8 mouse cellular contexts compared by ENCODE assay signal in the genomic region with DNA sequence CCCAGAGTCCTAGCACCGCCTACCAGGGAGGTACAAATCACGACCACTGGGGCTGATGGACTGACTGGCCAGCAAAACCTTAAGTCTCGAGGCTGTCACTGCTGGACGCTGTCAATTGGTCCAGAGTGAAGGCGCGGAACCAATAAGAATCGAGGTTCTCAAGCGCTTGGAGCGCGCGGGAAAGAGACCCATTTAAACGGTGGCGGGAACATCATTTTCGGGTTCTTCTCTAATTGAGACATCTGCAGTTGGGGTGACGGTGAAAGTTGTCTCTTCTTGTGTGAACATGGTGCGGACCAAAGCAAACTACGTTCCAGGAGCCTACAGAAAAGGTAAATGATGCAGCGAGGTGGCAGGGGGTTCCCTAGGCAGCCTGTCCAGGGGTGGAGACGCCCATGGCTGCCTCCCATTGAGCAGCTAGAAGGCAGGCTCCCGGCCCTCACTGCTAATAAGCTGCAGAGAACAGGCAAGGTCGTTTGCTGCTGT. TPM values are rescaled to one million over a fixed set of nuclear protein-coding genes. Genes with fewer than 3 reads are reported as not detected.
DNase-seq lines count a peak whose midpoint lies in the region; ATAC-seq and TF ChIP-seq lines count a peak whose summit lies in the region.

A gene (plus strand): TSS at position 95 of the 486 bp plus-strand sequence.

- TF ChIP-seq CTCF in embryonic fibroblast, embryonic 13.5 days (IDR thresholded peaks at IDR 0.05; ENCODE audit: borderline replicate concordance, insufficient read depth, low read length), result no peak
- TF ChIP-seq CTCF in stomach, postnatal 0 days (IDR thresholded peaks at IDR 0.05; ENCODE audit: low read depth), result 0 out of 2 replicates have a peak, but pooled peaks have one; percentile 2

- no peaks in the 10 kb centered on the region for H3K27me3 ChIP-seq in heart, embryonic 10.5 days (ENCODE audit: insufficient read depth, poor library complexity, severe bottlenecking)
- no peaks in the 10 kb centered on the region for H3K27me3 ChIP-seq in kidney, embryonic 15.5 days
- no peaks in the 10 kb centered on the region for H3K27me3 ChIP-seq in liver, embryonic 15.5 days
- H3K27me3 ChIP-seq in neural tube, embryonic 11.5 days (ENCODE audit: control insufficient read depth, insufficient read depth, low read length), result no peaks in the 10 kb centered on the region
- H3K27me3 ChIP-seq in stomach, postnatal 0 days (ENCODE audit: control insufficient read depth, insufficient read depth, low read length), result no peaks in the 10 kb centered on the region

- H3K9me3 ChIP-seq in heart, embryonic 10.5 days, result no peaks in the 10 kb centered on the region
- no peaks in the 10 kb centered on the region for H3K9me3 ChIP-seq in kidney, embryonic 15.5 days (replicated peaks)
- H3K9me3 ChIP-seq in liver, embryonic 15.5 days (replicated peaks), result no peaks in the 10 kb centered on the region
- H3K9me3 ChIP-seq in neural tube, embryonic 11.5 days (ENCODE audit: control insufficient read depth, low read length), result no peaks in the 10 kb centered on the region
- no peaks in the 10 kb centered on the region for H3K9me3 ChIP-seq in stomach, postnatal 0 days (ENCODE audit: control insufficient read depth, low read length)

- ATAC-seq in kidney, embryonic 15.5 days (replicated peaks; ENCODE audit: low FRiP score), result peak; percentile 97
- ATAC-seq in liver, embryonic 15.5 days (ENCODE audit: insufficient read depth), result peak; percentile 90
- ATAC-seq in neural tube, embryonic 11.5 days (ENCODE audit: insufficient read depth, low FRiP score, low TSS enrichment), result peak; percentile 88
- peak; percentile 95 for ATAC-seq in stomach, postnatal 0 days (ENCODE audit: low FRiP score, low TSS enrichment)

- under 1% methylated on average over 21 of the region's 21 CpGs for WGBS in heart, embryonic 10.5 days
- WGBS in kidney, embryonic 15.5 days, result under 1% methylated on average over 21 of the region's 21 CpGs
- WGBS in liver, embryonic 15.5 days (ENCODE audit: insufficient replicate concordance), result under 1% methylated on average over 21 of the region's 21 CpGs
- WGBS in neural tube, embryonic 11.5 days, result under 1% methylated on average over 21 of the region's 21 CpGs
- under 1% methylated on average over 21 of the region's 21 CpGs for WGBS in stomach, postnatal 0 days

- DNase-seq in layer of hippocampus, adult 11-12 months (ENCODE audit: low spot score), result peak; percentile 53
- no peak for DNase-seq in layer of hippocampus, adult 9-10 months (ENCODE audit: low spot score)
- DNase-seq in heart, embryonic 10.5 days (ENCODE audit: low spot score), result peak; percentile 97
- peak; percentile 89 for DNase-seq in neural tube, embryonic 11.5 days (ENCODE audit: low spot score)
- peak; percentile 81 for DNase-seq in stomach, postnatal 0 days (ENCODE audit: low spot score)

- no peak for TF ChIP-seq EP300 in stomach, postnatal 0 days (optimal IDR thresholded peaks at IDR 0.05)

- peak within 1 kb of the TSS; percentile 79 for H3K9ac ChIP-seq in kidney, embryonic 15.5 days
- H3K9ac ChIP-seq in liver, embryonic 15.5 days, result peak within 1 kb of the TSS; percentile 77
- peak within 1 kb of the TSS; percentile 75 for H3K9ac ChIP-seq in neural tube, embryonic 11.5 days (ENCODE audit: low read length)
- H3K9ac ChIP-seq in stomach, postnatal 0 days (ENCODE audit: low read length), result peak within 1 kb of the TSS; percentile 61

- H3K27ac ChIP-seq in embryonic fibroblast, embryonic 13.5 days (ENCODE audit: insufficient read depth, low read length), result no peak within 1 kb of the TSS
- peak within 1 kb of the TSS; percentile 91 for H3K27ac ChIP-seq in heart, embryonic 10.5 days
- peak within 1 kb of the TSS; percentile 74 for H3K27ac ChIP-seq in kidney, embryonic 15.5 days
- H3K27ac ChIP-seq in liver, embryonic 15.5 days (replicated peaks), result peak within 1 kb of the TSS; percentile 73
- H3K27ac ChIP-seq in neural tube, embryonic 11.5 days (ENCODE audit: low read depth, low read length), result 0 out of 2 replicates have a peak within 1 kb of the TSS, but pooled peaks have one; percentile 35
- H3K27ac ChIP-seq in stomach, postnatal 0 days (replicated peaks), result no peak within 1 kb of the TSS

- peak within 1 kb of the TSS; percentile 67 for H3K4me3 ChIP-seq in embryonic fibroblast, embryonic 13.5 days (ENCODE audit: insufficient read depth, low read length)
- H3K4me3 ChIP-seq in heart, embryonic 10.5 days, result peak within 1 kb of the TSS; percentile 76
- peak within 1 kb of the TSS; percentile 81 for H3K4me3 ChIP-seq in kidney, embryonic 15.5 days (replicated peaks)
- H3K4me3 ChIP-seq in liver, embryonic 15.5 days (replicated peaks), result peak within 1 kb of the TSS; percentile 77
- peak within 1 kb of the TSS; percentile 71 for H3K4me3 ChIP-seq in neural tube, embryonic 11.5 days (ENCODE audit: low read depth, low read length)
- H3K4me3 ChIP-seq in stomach, postnatal 0 days (ENCODE audit: low read depth, low read length), result peak within 1 kb of the TSS; percentile 52

- 0 out of 2 replicates have a peak, but pooled peaks cover 2% of the 10 kb centered on the region for H3K4me1 ChIP-seq in embryonic fibroblast, embryonic 13.5 days (ENCODE audit: control insufficient read depth, insufficient read depth, low read length)
- H3K4me1 ChIP-seq in heart, embryonic 10.5 days, result peaks cover 8% of the 10 kb centered on the region; the same call in 1 of the 2 replicates
- peaks cover 21% of the 10 kb centered on the region for H3K4me1 ChIP-seq in kidney, embryonic 15.5 days
- peaks cover 24% of the 10 kb centered on the region for H3K4me1 ChIP-seq in liver, embryonic 15.5 days (replicated peaks)
- peaks cover 3% of the 10 kb centered on the region; the same call in 1 of the 2 replicates for H3K4me1 ChIP-seq in neural tube, embryonic 11.5 days (ENCODE audit: control insufficient read depth, insufficient read depth, low read length)
- no peaks in the 10 kb centered on the region for H3K4me1 ChIP-seq in stomach, postnatal 0 days (replicated peaks; ENCODE audit: control insufficient read depth, insufficient read depth)

- H3K4me2 ChIP-seq in kidney, embryonic 15.5 days, result peak within 1 kb of the TSS; percentile 88
- H3K4me2 ChIP-seq in liver, embryonic 15.5 days, result peak within 1 kb of the TSS; percentile 81
- peak within 1 kb of the TSS; percentile 81 for H3K4me2 ChIP-seq in neural tube, embryonic 11.5 days (ENCODE audit: low read depth)
- H3K4me2 ChIP-seq in stomach, postnatal 0 days (replicated peaks; ENCODE audit: low read depth), result peak within 1 kb of the TSS; percentile 94

- peak; percentile 59; the same call in 1 of the 2 replicates for TF ChIP-seq POLR2A in embryonic fibroblast, embryonic 13.5 days (IDR thresholded peaks at IDR 0.05; ENCODE audit: low read depth, low read length)

- peaks cover 28% of the 10 kb centered on the region for H3K36me3 ChIP-seq in heart, embryonic 10.5 days
- H3K36me3 ChIP-seq in kidney, embryonic 15.5 days, result peaks cover 25% of the 10 kb centered on the region
- peaks cover 28% of the 10 kb centered on the region for H3K36me3 ChIP-seq in liver, embryonic 15.5 days (replicated peaks)
- H3K36me3 ChIP-seq in neural tube, embryonic 11.5 days (ENCODE audit: control insufficient read depth, insufficient read depth, low read length), result peaks cover 3% of the 10 kb centered on the region
- no peaks in the 10 kb centered on the region for H3K36me3 ChIP-seq in stomach, postnatal 0 days (ENCODE audit: control insufficient read depth, insufficient read depth, low read length)

RNA-seq across cellular contexts. Expression of the gene that starts here (rescaled TPM):
- 71.8 and 102 TPM in 2 replicates for polyA plus RNA-seq in embryonic fibroblast, embryonic 13.5 days (2011; ENCODE audit: insufficient read length, low read depth, missing spikeins)
- polyA plus RNA-seq in heart, embryonic 10.5 days (2016; fragmentation: Nextera tagmentation; extraction: Ambion mirVana), result 131 and 183 TPM in 2 replicates
- polyA plus RNA-seq in kidney, embryonic 15.5 days (2015; fragmentation: Nextera tagmentation; extraction: Ambion mirVana), result 244 and 272 TPM in 2 replicates
- polyA plus RNA-seq in liver, embryonic 15.5 days (2015; fragmentation: Nextera tagmentation; extraction: Ambion mirVana), result 77.9 and 88.8 TPM in 2 replicates
- polyA plus RNA-seq in neural tube, embryonic 11.5 days (2014; fragmentation: Nextera tagmentation; extraction: Ambion mirVana), result 203 and 215 TPM in 2 replicates
- polyA plus RNA-seq in stomach, postnatal 0 days (2015; fragmentation: Nextera tagmentation; extraction: Ambion mirVana), result 37.5 and 48.6 TPM in 2 replicates

Comparison
In these comparisons a context has a peak if more than half of its experiments do, and no peak if none do; other contexts are left out.
1. H3K27ac ChIP-seq: peak in heart, embryonic 10.5 days (single experiment), kidney, embryonic 15.5 days (single experiment), liver, embryonic 15.5 days (single experiment) and neural tube, embryonic 11.5 days (single experiment); none in embryonic fibroblast, embryonic 13.5 days (single experiment) and stomach, postnatal 0 days (single experiment).
2. Peak in every context shown above with its lines, with median percentiles within 50 percentile points of each other: H3K4me3 ChIP-seq, ATAC-seq, H3K4me2 ChIP-seq and H3K9ac ChIP-seq.